Mouse (Mus musculus) kidney, adult 2 months (tissue): ENCODE data around the gene Abtb2. TPM values are rescaled to one million over a fixed set of nuclear protein-coding genes. Genes with fewer than 3 reads are reported as not detected.

Experiments
- DNase-seq: peaks from one replicate; pipeline ENCODE4 v3.0.0; 2021
- H3K27ac ChIP-seq: fragments of 200-500 bp; 2 replicates; pipeline ENCODE4 v1.5.1; 2012; ENCODE audit warnings: low read depth, low read length, control low read depth, inconsistent platforms; ENCODE audit not compliant: insufficient read depth
- H3K27me3 ChIP-seq: fragments of 200-500 bp; replicated peaks from 2 replicates; pipeline ENCODE4 v1.6.1; 2012; ENCODE audit warnings: mild to moderate bottlenecking, moderate library complexity, low read length, inconsistent platforms; ENCODE audit not compliant: control insufficient read depth, insufficient read depth
- H3K36me3 ChIP-seq: fragments of 200-500 bp; 2 replicates; pipeline ENCODE4 v1.6.1; 2012; ENCODE audit warnings: mild to moderate bottlenecking, moderate library complexity, low read length, inconsistent platforms; ENCODE audit not compliant: control insufficient read depth, insufficient read depth
- H3K4me1 ChIP-seq: fragments of 200-500 bp; 2 replicates; pipeline ENCODE4 v1.6.1; 2011; ENCODE audit warnings: low read length; ENCODE audit not compliant: control insufficient read depth, insufficient read depth
- H3K4me3 ChIP-seq: fragments of 200-500 bp; 2 replicates; pipeline ENCODE4 v1.5.1; 2011; ENCODE audit warnings: mild to moderate bottlenecking, low read depth, low read length, control low read depth; ENCODE audit not compliant: insufficient read depth
- CTCF ChIP-seq: fragments of 200-500 bp; conservative IDR thresholded peaks from 2 replicates; pipeline ENCODE4 v1.5.1; 2011; ENCODE audit warnings: low read depth, mild to moderate bottlenecking, control low read depth, low read length, moderate library complexity, mixed read lengths; ENCODE audit not compliant: insufficient read depth, insufficient read length
- POLR2A ChIP-seq: fragments of 200-500 bp; IDR thresholded peaks from one replicate; pipeline ENCODE4 v1.6.1; 2011; ENCODE audit warnings: low read depth, low read length, control low read depth
- WGBS: fragments of 180-500 bp; shearing (Covaris S2); methylation state at CpG from one replicate; pipeline ENCODE4 v1.1.7; 2018; 5-methylcytosine and 5-hydroxymethylcytosine counted together
- polyA plus RNA-seq: library from polyadenylated mRNA; depleted of rRNA; stranded (reverse); fragments of >200 nt; gene quantifications from 2 replicates; pipeline ENCODE4 v1.2.3, GENCODE M21; 2012

The Abtb2 gene
- polyA plus RNA-seq, 1 experiment, result 11.6 TPM

DNA sequence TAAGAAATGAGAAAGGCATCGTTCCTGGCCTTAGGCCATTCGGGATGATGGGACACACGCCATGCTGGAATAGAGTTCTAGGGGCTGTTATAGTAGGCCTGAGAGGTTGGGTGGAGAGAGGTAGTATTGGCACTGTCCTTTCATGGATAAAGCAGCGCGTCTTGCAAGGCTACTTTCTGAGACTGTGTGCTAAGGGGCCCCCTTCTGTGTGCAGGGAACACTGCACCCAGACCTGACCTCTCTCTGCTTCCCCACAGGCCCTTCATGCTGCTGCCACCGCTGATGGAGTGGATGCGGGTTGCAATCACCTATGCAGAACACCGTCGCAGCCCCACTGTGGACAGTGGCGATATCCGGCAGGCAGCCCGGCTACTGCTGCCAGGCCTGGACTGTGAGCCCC, 134.4 kb downstream of the Abtb2 start:
- WGBS, result 83% methylated on average over 12 of the region's 12 CpGs
- DNase-seq, result no peak
- Histone ChIP-seq H3K4me1 (no peaks in the 10 kb centered on the region; the same call in 1 of the 2 replicates), H3K27me3 (no peaks in the 10 kb centered on the region), H3K4me3 (no peak overlapping the region), H3K27ac (no peak overlapping the region), H3K36me3 (peaks cover 2% of the 10 kb centered on the region; the same call in 1 of the 2 replicates)
- TF ChIP-seq CTCF (no peak; the same call in 1 of the 2 replicates), POLR2A (no peak)

DNA sequence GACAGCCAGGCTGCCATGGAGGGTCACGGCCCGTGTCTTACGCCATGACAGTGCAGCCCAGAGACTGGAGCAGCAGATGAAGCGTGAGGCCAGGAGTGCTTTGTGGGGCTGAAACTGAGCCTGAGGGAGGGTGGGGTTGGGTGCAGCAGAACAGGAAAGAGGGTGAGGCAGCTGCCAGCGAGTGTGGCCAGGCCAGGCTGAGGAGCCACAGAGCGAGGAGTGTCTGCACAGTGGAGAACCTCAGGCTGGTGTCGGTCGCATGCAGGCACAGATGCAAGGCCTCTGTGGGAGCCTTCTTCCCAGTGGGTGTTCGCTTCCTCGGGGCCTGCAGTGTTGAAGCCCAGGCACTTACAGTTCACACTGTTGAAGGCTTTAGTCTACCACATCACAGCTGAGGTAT, 137.2 kb downstream of the Abtb2 start:
- no peak overlapping the region for H3K27ac ChIP-seq
- peaks cover 4% of the 10 kb centered on the region; the same call in 1 of the 2 replicates for H3K4me1 ChIP-seq
- no peaks in the 10 kb centered on the region for H3K27me3 ChIP-seq
- TF ChIP-seq CTCF, result no peak
- no peak for TF ChIP-seq POLR2A
- no peak for DNase-seq
- no peak overlapping the region for H3K4me3 ChIP-seq
- peaks cover 2% of the 10 kb centered on the region; the same call in 1 of the 2 replicates for H3K36me3 ChIP-seq
- WGBS, result 76% methylated on average over 10 of the region's 10 CpGs

DNA sequence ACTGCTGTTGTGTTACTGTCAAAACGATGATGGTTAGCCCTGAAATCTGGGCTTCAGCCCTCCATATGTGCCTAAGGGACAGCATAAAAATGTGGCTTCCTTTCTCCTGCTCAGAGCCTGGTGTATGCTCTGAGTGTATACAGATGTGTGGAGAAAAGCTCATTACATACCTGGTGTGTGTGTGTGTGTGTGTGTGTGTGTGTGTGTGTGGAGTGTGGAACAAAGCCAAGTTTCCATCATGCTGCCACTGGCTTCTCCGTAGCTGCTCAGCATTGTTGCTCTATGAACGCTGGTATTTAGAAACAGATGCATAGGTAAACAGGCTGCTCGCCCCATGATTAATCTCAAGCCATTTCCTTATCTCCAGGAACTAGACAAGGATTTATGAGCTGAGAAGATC, 137.8 kb downstream of the Abtb2 start:
- no peak for DNase-seq
- WGBS, result 52% methylated on average over 4 of the region's 4 CpGs
- Histone ChIP-seq H3K27me3 (no peaks in the 10 kb centered on the region), H3K36me3 (peaks cover 2% of the 10 kb centered on the region; the same call in 1 of the 2 replicates), H3K4me1 (peaks cover 4% of the 10 kb centered on the region; the same call in 1 of the 2 replicates), H3K27ac (no peak overlapping the region), H3K4me3 (no peak overlapping the region)
- TF ChIP-seq CTCF, result no peak
- TF ChIP-seq POLR2A, result no peak

DNA sequence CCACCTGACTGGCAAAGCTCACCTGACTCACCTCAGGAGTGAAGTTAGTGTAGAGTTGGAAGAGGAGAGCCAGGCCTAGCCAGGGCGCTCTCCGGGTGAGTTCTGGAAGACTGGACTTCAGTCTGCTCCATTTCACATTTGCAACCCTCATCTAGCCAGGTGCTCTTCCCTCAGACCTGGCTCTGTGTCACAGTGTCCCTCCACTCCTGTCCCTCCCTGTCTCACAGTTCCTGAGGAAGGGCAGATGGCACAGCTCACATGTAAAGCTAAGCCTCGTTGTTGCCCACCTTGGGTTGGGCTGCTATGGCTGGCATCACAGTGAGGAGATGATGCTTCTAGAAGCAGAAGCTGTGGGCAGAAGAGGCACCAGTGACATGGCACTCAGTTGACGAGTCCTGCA, 139.7 kb downstream of the Abtb2 start:
- Histone ChIP-seq H3K4me3 (no peak overlapping the region), H3K27me3 (no peaks in the 10 kb centered on the region), H3K36me3 (peaks cover 2% of the 10 kb centered on the region; the same call in 1 of the 2 replicates), H3K4me1 (peaks cover 4% of the 10 kb centered on the region; the same call in 1 of the 2 replicates), H3K27ac (no peak overlapping the region)
- WGBS, result 73% methylated on average over 4 of the region's 4 CpGs
- DNase-seq, result no peak
- TF ChIP-seq POLR2A, result no peak
- TF ChIP-seq CTCF, result no peak

DNA sequence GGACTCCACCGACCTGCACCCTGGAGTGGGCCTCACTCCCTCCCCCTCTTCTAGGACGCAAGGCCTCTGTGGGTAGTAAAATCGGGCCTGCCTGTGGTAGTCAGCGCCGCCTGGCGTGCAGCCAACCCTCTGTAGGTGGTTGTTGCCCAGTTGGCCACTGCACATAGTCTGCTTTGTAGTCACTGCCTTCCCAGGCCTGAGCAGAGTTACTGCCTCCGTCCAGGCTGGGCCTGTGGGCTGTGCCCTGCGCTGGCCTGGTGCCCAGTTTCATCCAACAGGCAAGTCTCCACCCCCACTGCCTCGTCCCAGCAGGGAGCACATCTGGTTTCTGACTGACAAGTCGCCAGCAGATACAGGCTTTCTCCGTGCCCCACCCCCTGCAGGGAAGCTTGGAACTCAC, 140.1 kb downstream of the Abtb2 start:
- H3K36me3 ChIP-seq, result peaks cover 2% of the 10 kb centered on the region; the same call in 1 of the 2 replicates

DNA sequence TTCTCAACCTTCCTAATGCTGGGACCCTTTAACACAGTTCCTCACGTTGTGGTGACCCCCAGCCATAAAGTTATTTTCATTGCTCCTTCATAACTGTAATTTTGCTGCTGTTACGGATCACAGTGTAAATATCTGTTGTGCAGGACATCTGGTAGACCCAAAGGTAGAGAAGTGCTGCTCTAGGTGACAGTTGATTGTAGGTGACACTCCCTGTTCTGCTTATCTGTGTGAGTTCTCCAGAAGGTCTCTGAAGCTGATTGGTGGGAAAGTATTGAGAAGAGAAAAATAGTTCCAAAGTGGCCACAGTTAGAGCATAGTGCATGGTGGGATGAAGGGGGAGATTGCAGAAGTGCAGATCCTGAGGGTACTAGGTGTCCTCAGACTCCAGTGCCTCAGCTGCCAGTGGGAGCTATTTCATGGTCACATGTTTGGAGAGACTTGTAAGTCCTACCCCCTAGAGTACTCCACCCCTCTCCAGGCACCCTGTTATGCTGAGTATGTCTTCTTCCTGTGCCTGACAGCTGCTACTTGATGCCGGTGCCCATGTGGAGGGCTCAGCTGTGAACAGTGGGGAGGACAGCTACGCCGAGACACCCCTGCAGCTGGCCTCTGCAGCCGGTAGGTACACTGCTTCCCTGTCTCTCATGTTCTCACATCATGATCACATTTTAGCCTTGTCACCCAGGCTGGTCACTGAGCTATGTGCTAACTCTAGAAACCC, 141.1 kb downstream of the Abtb2 start:
- no peak for DNase-seq

More for the DNA sequence above, 140.1 kb downstream of the Abtb2 start:
- DNase-seq, result peak; percentile 93
- no peaks in the 10 kb centered on the region for H3K27me3 ChIP-seq
- peaks cover 4% of the 10 kb centered on the region; the same call in 1 of the 2 replicates for H3K4me1 ChIP-seq
- TF ChIP-seq POLR2A, result no peak
- 0 out of 2 replicates have a peak, but pooled peaks have one; percentile 22 for TF ChIP-seq CTCF
- 25% methylated on average over 11 of the region's 11 CpGs for whole genome bisulfite sequencing
- H3K4me3 ChIP-seq, result no peak overlapping the region
- H3K27ac ChIP-seq, result no peak overlapping the region

DNA sequence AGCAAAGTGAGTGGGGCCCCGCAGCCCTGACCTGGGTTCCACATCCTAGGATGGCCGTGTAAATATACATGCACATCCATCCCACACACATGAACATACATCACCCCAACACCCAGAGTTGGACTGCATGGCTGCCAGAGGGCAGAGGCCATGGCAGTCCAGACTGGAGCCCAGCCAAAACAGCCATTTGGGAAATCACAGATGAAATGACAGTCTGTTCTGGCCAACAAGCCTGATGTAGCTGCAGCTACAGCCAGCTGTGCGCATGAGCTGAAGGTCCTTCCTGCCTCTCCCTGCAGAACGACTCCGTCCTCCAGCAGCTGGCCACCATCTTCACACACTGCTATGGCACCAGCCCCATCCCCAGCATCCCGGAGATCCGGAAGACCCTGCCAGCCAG, 144.7 kb downstream of the Abtb2 start:
- Histone ChIP-seq H3K36me3 (no peaks in the 10 kb centered on the region), H3K4me3 (no peak overlapping the region), H3K27ac (no peak overlapping the region), H3K4me1 (peaks cover 11% of the 10 kb centered on the region), H3K27me3 (no peaks in the 10 kb centered on the region)
- DNase-seq, result no peak
- WGBS, result 78% methylated on average over 7 of the region's 7 CpGs
- no peak for TF ChIP-seq CTCF
- no peak for TF ChIP-seq POLR2A

More for the DNA sequence above, 141.1 kb downstream of the Abtb2 start:
- Histone ChIP-seq H3K36me3 (peaks cover 2% of the 10 kb centered on the region; the same call in 1 of the 2 replicates), H3K4me1 (peaks cover 4% of the 10 kb centered on the region; the same call in 1 of the 2 replicates), H3K27me3 (no peaks in the 10 kb centered on the region), H3K27ac (no peak overlapping the region), H3K4me3 (no peak overlapping the region)
- 84% methylated on average over 6 of the region's 6 CpGs for WGBS
- TF ChIP-seq POLR2A (no peak), CTCF (no peak)
